Mouse (Mus musculus) embryonic facial prominence, embryonic 12.5 days (tissue): ENCODE measurements around the gene Prkaca. TPM values are rescaled to one million over a fixed set of nuclear protein-coding genes. Genes with fewer than 3 reads are reported as not detected.
A peak's percentile ranks its signal among the peaks of the same experiment; 100 is the strongest.

ENCODE experiments used
- ATAC-seq: fragments of 200-750 bp; cut with Nextera tagmentation; 2 replicates; pipeline ENCODE4 v1.8.0; 2017; ENCODE audit not compliant: insufficient number of reproducible peaks, insufficient read depth, low FRiP score, low TSS enrichment
- H3K27ac ChIP-seq: fragments of 300-500 bp; sonication (generic); 2 replicates; pipeline ENCODE4 v1.5.1; 2016; ENCODE audit warnings: mild to moderate bottlenecking
- H3K27me3 ChIP-seq: fragments of 300-500 bp; sonication (generic); 2 replicates; pipeline ENCODE4 v1.6.1; 2016; ENCODE audit warnings: mild to moderate bottlenecking, moderate library complexity
- H3K36me3 ChIP-seq: fragments of 300-500 bp; sonication (generic); 2 replicates; pipeline ENCODE4 v1.6.1; 2016; ENCODE audit warnings: mild to moderate bottlenecking
- H3K4me1 ChIP-seq: fragments of 300-500 bp; sonication (generic); 2 replicates; pipeline ENCODE4 v1.6.1; 2016
- H3K4me2 ChIP-seq: fragments of 300-500 bp; sonication (generic); replicated peaks from 2 replicates; pipeline ENCODE4 v1.6.1; 2016; ENCODE audit warnings: mild to moderate bottlenecking, moderate library complexity
- H3K4me3 ChIP-seq: fragments of 300-500 bp; sonication (generic); 2 replicates; pipeline ENCODE4 v1.5.1; 2016; ENCODE audit warnings: mild to moderate bottlenecking
- H3K9ac ChIP-seq: fragments of 300-500 bp; sonication (generic); 2 replicates; pipeline ENCODE4 v1.6.1; 2016; ENCODE audit warnings: mild to moderate bottlenecking, moderate library complexity
- H3K9me3 ChIP-seq: fragments of 300-500 bp; sonication (generic); 2 replicates; pipeline ENCODE4 v1.6.1; 2016; ENCODE audit warnings: mild to moderate bottlenecking, moderate library complexity
- WGBS: fragments of 180-500 bp; shearing (Covaris S2); methylation state at CpG from one replicate; pipeline ENCODE4 v1.1.7; 2016; 5-methylcytosine and 5-hydroxymethylcytosine counted together
- microRNA counts: library from miRNA; unstranded; fragments of <30 nt; microRNA quantifications from one replicate; lab custom pipeline; 2017
- microRNA-seq: library from miRNA; unstranded; fragments of <30 nt; microRNA quantifications from one replicate; pipeline ENCODE4, GENCODE M21; 2017
- polyA plus RNA-seq: library from polyadenylated mRNA; unstranded; fragments of >200 nt; fragmentation: Nextera tagmentation; extraction: Ambion mirVana; gene quantifications from 2 replicates; pipeline ENCODE4 v1.2.1, GENCODE M21; 2016

Gene Prkaca
- polyA plus RNA-seq, 1 experiment from 2014 or later: 206 TPM

- H3K27ac ChIP-seq: no peak overlapping the region
- H3K4me1 ChIP-seq: peaks cover 15% of the 10 kb centered on the region
- ATAC-seq: no peak
- H3K4me3 ChIP-seq: no peak overlapping the region
- no peak overlapping the region for H3K9ac ChIP-seq
- WGBS: 5% methylated on average over 7 of the region's 7 CpGs
- peaks cover 58% of the 10 kb centered on the region for H3K27me3 ChIP-seq
- no peaks in the 10 kb centered on the region for H3K36me3 ChIP-seq
- no peaks in the 10 kb centered on the region for H3K9me3 ChIP-seq
- H3K4me2 ChIP-seq: no peak overlapping the region
Measured at GRCm38 (mm10) chr8:84044103-84044502, 71.3 kb downstream of the Prkaca start.

DNA sequence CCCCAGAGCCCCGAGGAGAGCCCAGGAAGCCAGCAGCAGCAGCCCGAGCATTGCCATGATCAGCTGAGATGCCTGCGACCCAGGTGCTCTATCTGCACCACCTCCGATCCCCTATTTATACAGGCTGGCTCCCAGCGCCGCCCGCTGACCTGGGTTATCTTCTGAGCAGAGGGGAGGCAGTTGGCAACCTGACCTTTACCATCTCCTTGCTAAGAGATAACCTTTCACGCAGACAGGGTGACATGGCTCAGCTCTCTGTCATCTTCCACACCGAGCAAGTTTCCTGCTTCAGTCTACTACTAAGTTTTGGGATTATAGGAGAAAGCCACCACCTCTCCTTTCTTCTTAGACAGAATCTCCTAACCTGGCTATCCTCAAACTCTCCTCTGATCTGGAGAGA is 72.1 kb downstream of the Prkaca start, which contains the start of gene Rln3:
Gene Rln3 (minus strand): TSS at position 101 of the 400 bp plus-strand sequence.
- peaks cover 58% of the 10 kb centered on the region for H3K27me3 ChIP-seq
- peaks cover 15% of the 10 kb centered on the region for H3K4me1 ChIP-seq
- no peak within 1 kb of the TSS for H3K4me3 ChIP-seq
- no peak for ATAC-seq
- no peaks in the 10 kb centered on the region for H3K9me3 ChIP-seq
- H3K27ac ChIP-seq: no peak within 1 kb of the TSS
- WGBS: 8% methylated on average over 9 of the region's 9 CpGs
- H3K9ac ChIP-seq: no peak within 1 kb of the TSS
- no peaks in the 10 kb centered on the region for H3K36me3 ChIP-seq
- peak within 1 kb of the TSS; percentile 26 for H3K4me2 ChIP-seq

MicroRNA genes within 50 kb of the gene (microRNA counts, 519-probe panel; counts per million panel counts)
- microRNA mmu-miR-1199 (lab: Ali Mortazavi, UCI): 460 counts per million, percentile 65 among the panel's probes with 10 or more counts

Small RNAs within 50 kb of the gene (microRNA-seq; reads per million reads assigned to microRNA genes)
- gene Gm44330 (not detected), gene Gm44450 (not detected), gene Mir1199 (not detected), gene Mir8111 (2.9 reads per million, percentile 12 among the genes with 10 or more reads in this experiment)

Other genes with a start within 250 kb of the Prkaca start
- gene Adgre5, start 231.7 kb upstream of the Prkaca start, polyA plus RNA-seq: 24.7 and 26.0 TPM in 2 replicates
- 36.7 TPM in 2 replicates for gene Adgrl1, start 72.9 kb upstream of the Prkaca start, polyA plus RNA-seq
- 0.47 and 0.79 TPM in 2 replicates for gene Gm10644, start 17.8 kb upstream of the Prkaca start, polyA plus RNA-seq
- 54.4 and 55.0 TPM in 2 replicates for gene Asf1b, start 17.5 kb upstream of the Prkaca start, polyA plus RNA-seq
- 11.6 and 14.1 TPM in 2 replicates for gene Samd1, start 24.7 kb downstream of the Prkaca start, polyA plus RNA-seq
- gene 1700067K01Rik, start 28.5 kb downstream of the Prkaca start, polyA plus RNA-seq: 1.9 and 2.0 TPM in 2 replicates
- 0.28 TPM in 1 of 2 replicates, not detected in the other for gene 2210011C24Rik, start 39.2 kb downstream of the Prkaca start, polyA plus RNA-seq
- 9.0 and 9.4 TPM in 2 replicates for gene Palm3, start 48.5 kb downstream of the Prkaca start, polyA plus RNA-seq
- gene Il27ra, start 69.6 kb downstream of the Prkaca start, polyA plus RNA-seq: 0.81 and 0.99 TPM in 2 replicates
- not detected in 2 replicates for gene Rln3, start 72.0 kb downstream of the Prkaca start, polyA plus RNA-seq
- 1.9 and 2.0 TPM in 2 replicates for gene Gm10643, start 92.1 kb downstream of the Prkaca start, polyA plus RNA-seq
- 10.3 and 10.4 TPM in 2 replicates for gene Rfx1, start 93.8 kb downstream of the Prkaca start, polyA plus RNA-seq
- 13.0 and 16.1 TPM in 2 replicates for gene Dcaf15, start 131.8 kb downstream of the Prkaca start, polyA plus RNA-seq
- gene Podnl1, start 153.0 kb downstream of the Prkaca start, polyA plus RNA-seq: 0.31 and 0.43 TPM in 2 replicates
- 27.5 and 29.2 TPM in 2 replicates for gene Cc2d1a, start 174.9 kb downstream of the Prkaca start, polyA plus RNA-seq
- 2.0 and 2.4 TPM in 2 replicates for gene 4930432K21Rik, start 175.0 kb downstream of the Prkaca start, polyA plus RNA-seq
- gene Nanos3, start 212.2 kb downstream of the Prkaca start, polyA plus RNA-seq: 5.4 and 7.2 TPM in 2 replicates